Mouse (Mus musculus) liver, adult 2 months (tissue): ENCODE results near the gene Btbd18. TPM values are rescaled to one million over a fixed set of nuclear protein-coding genes. Genes with fewer than 3 reads are reported as not detected.

Experiments used
- DNase-seq: peaks from one replicate; pipeline ENCODE4 v3.0.0-alpha.2; 2011; ENCODE audit warnings: low read depth, low spot score; ENCODE audit errors: extremely low read depth
- H3K27ac ChIP-seq: fragments of 200-500 bp; replicated peaks from 2 replicates; pipeline ENCODE4 v1.5.1; 2012; ENCODE audit warnings: low read depth, mild to moderate bottlenecking, control low read depth, inconsistent platforms, low read length; ENCODE audit not compliant: insufficient read depth
- H3K27me3 ChIP-seq: fragments of 200-500 bp; 2 replicates; pipeline ENCODE4 v1.6.1; 2012; ENCODE audit warnings: mild to moderate bottlenecking, moderate library complexity, low read length, inconsistent platforms; ENCODE audit not compliant: control insufficient read depth, insufficient read depth
- H3K36me3 ChIP-seq: fragments of 200-500 bp; 2 replicates; pipeline ENCODE4 v1.6.1; 2012; ENCODE audit warnings: low read length, inconsistent platforms; ENCODE audit not compliant: control insufficient read depth, insufficient read depth
- H3K4me1 ChIP-seq: fragments of 200-500 bp; 2 replicates; pipeline ENCODE4 v1.6.1; 2011; ENCODE audit warnings: low read length; ENCODE audit not compliant: control insufficient read depth, insufficient read depth
- H3K4me3 ChIP-seq: fragments of 200-500 bp; 2 replicates; pipeline ENCODE4 v1.5.1; 2011; ENCODE audit warnings: low read depth, mild to moderate bottlenecking, control low read depth, low read length, moderate library complexity; ENCODE audit not compliant: insufficient read depth
- H3K79me2 ChIP-seq: fragments of 200-500 bp; 2 replicates; pipeline ENCODE4 v1.6.1; 2012; ENCODE audit warnings: inconsistent platforms, mild to moderate bottlenecking, low read length, moderate library complexity; ENCODE audit not compliant: control insufficient read depth, insufficient read depth
- H3K9ac ChIP-seq: fragments of 200-500 bp; 2 replicates; pipeline ENCODE4 v1.6.1; 2012; ENCODE audit warnings: low read depth, mild to moderate bottlenecking, control low read depth, inconsistent platforms, low read length
- CTCF ChIP-seq: fragments of 200-500 bp; IDR thresholded peaks from 2 replicates; pipeline ENCODE4 v1.5.1; 2011; ENCODE audit warnings: low read depth, low read length, control low read depth
- POLR2A ChIP-seq: fragments of 200-500 bp; IDR thresholded peaks from 2 replicates; pipeline ENCODE4 v1.6.1; 2011; ENCODE audit warnings: low read length, control low read depth; ENCODE audit not compliant: insufficient read depth; ENCODE audit errors: extremely low read depth
- WGBS: fragments of 180-500 bp; shearing (Covaris S2); methylation state at CpG from one replicate; pipeline ENCODE4 v1.1.7; 2018; 5-methylcytosine and 5-hydroxymethylcytosine counted together
- polyA plus RNA-seq: library from polyadenylated mRNA; depleted of rRNA; stranded (reverse); fragments of >200 nt; gene quantifications from 2 replicates; pipeline ENCODE4 v1.2.3, GENCODE M21; 2012
- total RNA-seq: library from RNA; depleted of rRNA; stranded (reverse); fragments of >200 nt; gene quantifications from 2 replicates; pipeline ENCODE4 v1.2.3, GENCODE M21; 2014

Gene Btbd18
- total and polyA plus RNA-seq, 2 experiments: not detected

DNA sequence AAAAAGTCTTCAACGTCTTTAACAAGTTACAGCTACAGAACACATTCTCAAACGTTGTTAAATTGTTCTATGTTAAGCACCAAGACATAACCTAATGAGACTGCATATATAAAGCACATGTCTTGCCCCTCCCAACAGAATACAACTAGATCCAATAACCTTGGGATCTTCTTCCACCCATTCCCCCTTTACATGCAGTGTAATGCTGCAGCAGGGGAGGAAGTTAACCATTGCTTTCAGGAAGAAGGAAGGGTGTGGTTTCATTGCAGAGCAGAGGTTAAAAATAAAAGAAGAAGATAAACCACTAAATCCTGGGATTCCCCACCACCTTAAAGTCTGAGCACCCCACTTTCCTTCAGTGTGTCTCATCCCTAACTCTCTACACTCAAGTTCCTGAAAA, 36.2 kb upstream of the Btbd18 start:
- Histone ChIP-seq H3K36me3 (peaks cover 36% of the 10 kb centered on the region), H3K79me2 (peaks cover 30% of the 10 kb centered on the region; the same call in 1 of the 2 replicates), H3K4me3 (no peak overlapping the region), H3K27ac (no peak overlapping the region), H3K9ac (no peak overlapping the region), H3K27me3 (no peaks in the 10 kb centered on the region), H3K4me1 (peaks cover 25% of the 10 kb centered on the region)
- no peak for TF ChIP-seq CTCF
- TF ChIP-seq POLR2A: no peak
- 70% methylated on average over 2 of the region's 2 CpGs for WGBS
- DNase-seq: no peak

DNA sequence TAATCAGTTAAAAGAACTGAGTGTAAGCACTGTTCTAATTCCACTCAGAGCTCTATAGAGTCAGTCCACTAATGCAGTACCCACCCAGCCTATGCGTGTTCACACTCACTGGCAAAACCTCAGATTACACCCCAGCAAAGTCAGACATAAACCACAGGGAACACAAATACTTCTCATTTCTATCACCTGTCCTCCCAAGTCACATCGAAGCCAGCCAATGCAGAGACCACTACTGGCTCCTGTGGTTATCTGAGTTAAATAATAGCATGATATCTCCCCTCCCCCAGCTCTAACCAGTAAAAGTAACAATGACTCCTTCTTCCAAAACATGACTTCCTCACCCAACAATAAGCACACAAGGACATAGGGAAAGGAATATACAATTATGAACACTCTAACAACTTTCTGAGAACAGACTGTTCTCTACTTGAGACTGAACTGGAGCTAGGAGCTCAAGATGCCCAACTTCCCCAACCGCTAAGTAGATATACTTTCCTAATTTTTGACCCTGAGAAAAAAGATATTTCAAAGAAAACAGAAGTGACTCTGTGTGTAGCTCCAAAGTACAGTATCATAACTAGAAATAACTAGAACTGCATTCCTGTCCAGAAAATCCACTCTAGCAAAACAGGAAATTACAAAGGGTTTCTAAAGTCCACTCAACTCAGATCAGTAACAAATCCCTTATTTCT, 35.3 kb upstream of the Btbd18 start:
- peak; percentile 58 for DNase-seq
- Histone ChIP-seq H3K4me1 (peaks cover 29% of the 10 kb centered on the region), H3K27me3 (no peaks in the 10 kb centered on the region), H3K4me3 (no peak overlapping the region), H3K36me3 (peaks cover 34% of the 10 kb centered on the region), H3K79me2 (peaks cover 30% of the 10 kb centered on the region; the same call in 1 of the 2 replicates), H3K9ac (no peak overlapping the region), H3K27ac (peak overlapping the region; percentile 26)
- 55% methylated on average over 3 of the region's 3 CpGs for WGBS
- TF ChIP-seq CTCF (no peak), POLR2A (no peak)

GRCm38 (mm10) chr2:84624201-84624600, 34.7 kb upstream of the Btbd18 start:
- Histone ChIP-seq H3K4me1 (peaks cover 25% of the 10 kb centered on the region), H3K27ac (peak overlapping the region; percentile 22), H3K36me3 (peaks cover 29% of the 10 kb centered on the region), H3K9ac (no peak overlapping the region), H3K27me3 (no peaks in the 10 kb centered on the region), H3K79me2 (peaks cover 30% of the 10 kb centered on the region; the same call in 1 of the 2 replicates), H3K4me3 (no peak overlapping the region)
- 90% methylated on average over 17 of the region's 17 CpGs for WGBS
- DNase-seq: no peak
- TF ChIP-seq CTCF: no peak
- no peak for TF ChIP-seq POLR2A

GRCm38 (mm10) chr2:84626366-84626975, 32.4 kb upstream of the Btbd18 start:
- H3K9ac ChIP-seq: no peak overlapping the region
- peaks cover 25% of the 10 kb centered on the region for H3K4me1 ChIP-seq
- peaks cover 11% of the 10 kb centered on the region for H3K36me3 ChIP-seq
- no peak overlapping the region for H3K4me3 ChIP-seq
- peaks cover 32% of the 10 kb centered on the region; the same call in 1 of the 2 replicates for H3K79me2 ChIP-seq
- WGBS: 59% methylated on average over 7 of the region's 7 CpGs
- TF ChIP-seq CTCF: no peak
- no peak for TF ChIP-seq POLR2A
- no peak for DNase-seq
- no peaks in the 10 kb centered on the region for H3K27me3 ChIP-seq
- H3K27ac ChIP-seq: peak overlapping the region; percentile 49

DNA sequence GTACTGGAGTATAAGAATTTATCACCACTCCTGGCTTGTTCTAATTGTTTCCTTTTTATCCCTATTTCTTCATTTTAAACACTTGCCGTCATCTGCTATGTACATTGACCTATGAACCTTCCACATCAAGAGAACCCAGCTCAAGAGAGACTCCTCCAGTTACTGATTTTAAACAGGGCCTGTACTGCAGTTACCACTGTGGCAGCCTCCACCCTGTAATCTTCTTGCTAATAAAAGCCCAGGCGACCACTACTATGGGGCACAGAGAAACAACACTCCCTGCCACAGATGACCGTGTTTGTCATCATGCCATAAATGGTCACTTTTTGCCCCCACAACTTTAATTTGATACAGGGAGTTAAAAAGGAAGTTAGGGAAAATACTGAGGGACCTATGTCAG, 31.8 kb upstream of the Btbd18 start:
- 17% methylated on average over 3 of the region's 3 CpGs for WGBS
- Histone ChIP-seq H3K27me3 (no peaks in the 10 kb centered on the region), H3K4me3 (no peak overlapping the region), H3K9ac (0 out of 2 replicates have a peak overlapping the region, but pooled peaks have one; percentile 11), H3K27ac (peak overlapping the region; percentile 44), H3K36me3 (peaks cover 9% of the 10 kb centered on the region), H3K79me2 (peaks cover 38% of the 10 kb centered on the region; the same call in 1 of the 2 replicates), H3K4me1 (peaks cover 28% of the 10 kb centered on the region)
- TF ChIP-seq POLR2A (no peak), CTCF (no peak)
- DNase-seq: peak; percentile 65

DNA sequence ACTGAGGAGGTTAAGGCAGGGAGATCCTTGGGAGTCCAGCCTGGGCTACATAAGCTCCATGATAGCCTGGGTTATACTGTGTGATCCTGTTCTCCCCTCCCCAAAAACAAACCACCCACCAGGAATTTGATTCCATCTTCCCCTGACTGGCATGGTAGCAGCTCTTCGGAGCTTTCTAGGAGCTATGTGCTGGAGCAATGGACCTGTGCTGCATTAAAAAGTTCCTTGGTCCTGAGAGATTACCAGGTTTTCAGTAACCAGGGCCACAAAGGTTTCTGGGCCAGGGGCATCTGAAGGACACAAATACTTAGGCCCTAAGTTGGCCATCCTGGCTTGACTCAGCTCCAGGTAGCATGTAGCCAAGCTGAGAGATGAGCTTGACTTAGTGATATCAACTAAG, 26.9 kb upstream of the Btbd18 start:
- H3K36me3 ChIP-seq: 0 out of 2 replicates have a peak, but pooled peaks cover 2% of the 10 kb centered on the region
- H3K27me3 ChIP-seq: no peaks in the 10 kb centered on the region
- WGBS: 93% methylated on average over 1 of the region's 1 CpGs
- no peak overlapping the region for H3K9ac ChIP-seq
- peaks cover 41% of the 10 kb centered on the region; the same call in 1 of the 2 replicates for H3K79me2 ChIP-seq
- H3K27ac ChIP-seq: peak overlapping the region; percentile 44
- peaks cover 45% of the 10 kb centered on the region for H3K4me1 ChIP-seq
- H3K4me3 ChIP-seq: no peak overlapping the region
- no peak for DNase-seq
- TF ChIP-seq POLR2A: no peak
- no peak for TF ChIP-seq CTCF
